ENCODE assay signal across 16 mouse cellular contexts in the genomic region with DNA sequence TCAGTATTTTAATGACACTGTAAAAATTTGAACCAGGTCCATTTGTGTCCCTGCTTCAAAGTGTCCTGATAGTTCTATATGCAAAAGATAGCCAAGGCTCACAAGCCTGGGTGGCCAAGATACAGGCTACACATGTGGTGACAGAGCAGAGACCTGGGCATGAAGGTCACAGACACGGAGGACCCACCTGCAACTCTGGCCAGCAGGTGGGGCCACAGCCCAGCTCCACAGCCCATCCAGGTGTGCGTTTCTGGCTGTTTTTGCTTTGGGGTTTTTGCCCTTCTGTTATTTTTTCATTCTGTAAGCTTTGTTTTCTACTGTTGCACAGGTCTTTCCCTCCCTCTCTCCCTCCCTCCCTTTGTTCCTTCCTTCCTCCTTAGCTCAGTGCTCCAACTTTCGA.
A peak's percentile ranks its signal among the peaks of the same experiment; 100 is the strongest.
DNase-seq lines count a peak whose midpoint lies in the region; ATAC-seq and TF ChIP-seq lines count a peak whose summit lies in the region.
"Had no signal": no experiment of that assay in that cellular context is flagged by ENCODE, and none has a peak within 500 bp of the region (broad histone marks: within the 10 kb centered on the region; RNA-seq: fewer than 3 reads in every experiment).

No protein-coding gene starts in this region.

- ATAC-seq in heart, postnatal 0 days (ENCODE audit: insufficient read depth, low read depth), result no peak
- ATAC-seq in megakaryocyte-erythroid progenitor cell, adult 5-6 weeks (replicated peaks; ENCODE audit: low FRiP score, low TSS enrichment, poor library complexity, severe bottlenecking), result no peak
- ATAC-seq: intestine, embryonic 16.5 days; midbrain, embryonic 16.5 days had no signal

- no peaks in the 10 kb centered on the region for H3K9me3 ChIP-seq in heart, postnatal 0 days (replicated peaks; ENCODE audit: control insufficient read depth, low read length)
- H3K9me3 ChIP-seq: embryonic facial prominence, embryonic 12.5 days; limb, embryonic 15.5 days had no signal

- DNase-seq in heart, postnatal 0 days (ENCODE audit: low spot score), result no peak
- no peak for DNase-seq in heart, adult 8-10 months (ENCODE audit: low spot score)
- DNase-seq in left cerebral cortex, adult 2 months (ENCODE audit: extremely low spot score in 1 of 2, low spot score in 2 of 2), result no peak
- no peak for DNase-seq in left cerebral cortex, adult 8-10 months (ENCODE audit: low spot score in 2 of 2)
- DNase-seq in adrenal gland, postnatal 36 days, result peak; percentile 29 to 58
- peak; percentile 17 to 19 for DNase-seq in heart, postnatal 36 days
- DNase-seq: cerebellum, adult 2 months; layer of hippocampus, postnatal 36 days; right cerebral cortex, adult 18-20 months had no signal

- peak; percentile 53 for TF ChIP-seq CTCF in heart, postnatal 0 days (IDR thresholded peaks at IDR 0.05; ENCODE audit: low read depth)
- peak; percentile 37 for TF ChIP-seq CTCF in left cerebral cortex, adult 2 months (IDR thresholded peaks at IDR 0.05)

- no peak overlapping the region for H3K9ac ChIP-seq in heart, postnatal 0 days (replicated peaks; ENCODE audit: low read depth, low read length)
- H3K9ac ChIP-seq: embryonic facial prominence, embryonic 12.5 days; limb, embryonic 15.5 days had no signal

- H3K4me3 ChIP-seq in heart, postnatal 0 days (ENCODE audit: low read depth, low read length), result no peak overlapping the region
- H3K4me3 ChIP-seq in left cerebral cortex, adult 2 months, result no peak overlapping the region
- H3K4me3 ChIP-seq: embryonic facial prominence, embryonic 12.5 days; limb, embryonic 15.5 days had no signal

- no peak overlapping the region for H3K27ac ChIP-seq in heart, postnatal 0 days (ENCODE audit: low read depth)
- H3K27ac ChIP-seq in left cerebral cortex, adult 2 months, result no peak overlapping the region
- H3K27ac ChIP-seq: embryonic facial prominence, embryonic 12.5 days; limb, embryonic 15.5 days; macrophage had no signal

- intact Hi-C loops in left cerebral cortex, adult 2 months (cut with DNase I), result loop anchor here (10.0 kb wide), 2 partner anchors 391 to 461 kb away; no protein-coding TSS in a partner anchor
- intact Hi-C loops in heart, postnatal 36 days (cut with DNase I), result loop anchor here (1.0 to 5.0 kb wide), 2 partner anchors 237 to 463 kb away; no protein-coding TSS in a partner anchor

- no peak for TF ChIP-seq EP300 in heart, postnatal 0 days (IDR thresholded peaks at IDR 0.05; ENCODE audit: low read depth)

- WGBS in heart, postnatal 0 days, result 45% methylated on average over 3 of the region's 3 CpGs

- no peaks in the 10 kb centered on the region for H3K36me3 ChIP-seq in heart, postnatal 0 days (replicated peaks; ENCODE audit: control insufficient read depth, insufficient read depth, low read length)
- H3K36me3 ChIP-seq: embryonic facial prominence, embryonic 12.5 days; limb, embryonic 15.5 days had no signal

- no peaks in the 10 kb centered on the region for H3K27me3 ChIP-seq in heart, postnatal 0 days (ENCODE audit: control insufficient read depth, insufficient read depth, low read length)
- H3K27me3 ChIP-seq: CH12.LX; embryonic facial prominence, embryonic 12.5 days; limb, embryonic 15.5 days had no signal

- H3K4me1 ChIP-seq in heart, postnatal 0 days (ENCODE audit: control insufficient read depth, insufficient read depth), result no peaks in the 10 kb centered on the region
- H3K4me1 ChIP-seq: embryonic facial prominence, embryonic 12.5 days; limb, embryonic 15.5 days had no signal

- H3K4me2 ChIP-seq in heart, postnatal 0 days (ENCODE audit: low read depth, low read length), result no peak overlapping the region
- H3K4me2 ChIP-seq: embryonic facial prominence, embryonic 12.5 days; limb, embryonic 15.5 days had no signal

Comparison
In these comparisons a context has a peak if more than half of its experiments do, and no peak if none do; other contexts are left out.
1. DNase-seq: peak in adrenal gland, postnatal 36 days (2 of 2) and heart, postnatal 36 days (2 of 2); none in heart, postnatal 0 days (single experiment), heart, adult 8-10 months (single experiment), left cerebral cortex, adult 2 months (0 of 2) and left cerebral cortex, adult 8-10 months (0 of 2).